Mouse (Mus musculus): ENCODE results near the gene Gab2. TPM values are rescaled to one million over a fixed set of nuclear protein-coding genes. Genes with fewer than 3 reads are reported as not detected.

The Gab2 gene
- total and polyA plus RNA-seq, 3 experiments: 0.12 to 0.50 (median 0.30) TPM

DNA sequence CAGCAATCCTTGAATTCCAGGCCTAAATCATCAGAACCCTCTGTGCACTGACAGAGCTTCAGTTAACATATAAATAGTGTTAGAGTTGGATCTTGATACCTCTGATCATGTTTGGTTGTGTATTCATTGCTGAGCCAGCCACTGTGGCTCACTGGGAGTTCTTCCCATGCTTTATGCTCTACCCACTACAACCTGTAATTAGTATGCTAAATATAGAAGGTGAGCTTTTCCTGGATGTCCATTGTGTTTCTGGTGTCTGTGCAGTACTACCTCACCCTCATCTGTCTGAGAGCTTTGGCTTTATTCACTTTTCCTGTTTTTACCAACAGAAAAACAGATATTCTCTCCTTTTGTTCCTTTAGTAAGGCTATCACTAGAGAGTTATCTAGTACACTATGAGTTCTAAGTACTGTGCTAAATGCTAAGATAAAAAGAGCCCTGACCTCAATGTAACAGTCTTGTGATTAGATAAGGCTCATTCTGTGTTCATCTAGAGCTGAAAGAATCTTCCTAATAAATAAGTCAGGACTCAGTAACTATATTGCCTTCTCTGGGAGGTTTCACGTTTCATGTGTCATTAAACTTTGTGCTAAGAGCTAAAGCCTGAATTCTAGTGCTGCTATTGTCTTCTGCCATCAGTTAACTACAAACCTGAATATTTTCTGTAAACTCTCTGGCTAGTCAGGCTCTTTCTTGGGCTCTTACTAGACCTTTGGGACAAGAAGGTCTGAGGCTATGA, 127.6 kb downstream of the Gab2 start:
- H3K27ac ChIP-seq (ENCODE audit: insufficient read depth, low read depth): no peak overlapping the region
- H3K4me2 ChIP-seq (ENCODE audit: insufficient read depth, low read depth, poor library complexity, severe bottlenecking): no peak overlapping the region
- dilution Hi-C loops (cut with MboI; ENCODE audit: extremely low pct_ligation_motif_present, extremely low pct_unique_long_range_greater_than_20kb, low sequenced_read_pairs): no loop called here
- H3K79me2 ChIP-seq (replicated peaks; ENCODE audit: control insufficient read depth, extremely low read depth, insufficient read depth, poor library complexity, severe bottlenecking): no peaks in the 10 kb centered on the region
- H3K4me3 ChIP-seq (replicated peaks in 1 of 3; ENCODE audit: low read depth in 2 of 3, low read length in 2 of 3, poor library complexity in 1 of 3): no peak overlapping the region
- H3K9ac ChIP-seq (ENCODE audit: insufficient read depth, low read depth): no peak overlapping the region
- no peaks in the 10 kb centered on the region for H3K36me3 ChIP-seq (replicated peaks in 1 of 2; ENCODE audit: control insufficient read depth in 1 of 2, insufficient read depth in 1 of 2, low read length in 1 of 2)
- in situ Hi-C loops (cut with MboI; ENCODE audit: low pct_ligation_motif_present, low pct_unique_long_range_greater_than_20kb, low sequenced_read_pairs): no loop called here
- TF ChIP-seq TBP (conservative IDR thresholded peaks at IDR 0.05; ENCODE audit: low read depth, low read length): no peak
- no peak for TF ChIP-seq USF1 (IDR thresholded peaks at IDR 0.05; ENCODE audit: low read depth, low read length)
- TF ChIP-seq MYC (IDR thresholded peaks at IDR 0.05; ENCODE audit: low read depth, low read length): no peak
- TF ChIP-seq POLR2A (IDR thresholded peaks at IDR 0.05; ENCODE audit: low read depth, low read length): no peak
- TF ChIP-seq IRF4 (IDR thresholded peaks at IDR 0.05; ENCODE audit: low read depth, low read length): no peak
- no peak for TF ChIP-seq ETS1 (conservative IDR thresholded peaks at IDR 0.05; ENCODE audit: low read depth, low read length)
- no peak for TF ChIP-seq EP300 (IDR thresholded peaks at IDR 0.05; ENCODE audit: low read length)
- TF ChIP-seq CTCF (conservative IDR thresholded peaks at IDR 0.05 in 1 of 2, IDR thresholded peaks at IDR 0.05 in 1 of 2; ENCODE audit: low read depth in 2 of 2, low read length in 2 of 2): no peak
- no peak for TF ChIP-seq MAX (IDR thresholded peaks at IDR 0.05; ENCODE audit: low read length)
- no peak for TF ChIP-seq RAD21 (IDR thresholded peaks at IDR 0.05; ENCODE audit: low read depth, low read length)
- TF ChIP-seq ZMIZ1 (IDR thresholded peaks at IDR 0.05; ENCODE audit: low read depth, low read length): no peak
- TF ChIP-seq SMC3 (IDR thresholded peaks at IDR 0.05; ENCODE audit: low read depth, low read length): no peak
- no peak for DNase-seq (ENCODE audit: extremely low read depth)
- no peaks in the 10 kb centered on the region for H3K27me3 ChIP-seq (replicated peaks)
- peaks cover 2 to 20% of the 10 kb centered on the region in 2 experiments; a peak in 2 of 4 replicates for H3K4me1 ChIP-seq (ENCODE audit: control insufficient read depth in 1 of 2, insufficient read depth in 2 of 2)
- H3K9me3 ChIP-seq (replicated peaks; ENCODE audit: low read length): no peaks in the 10 kb centered on the region

DNA sequence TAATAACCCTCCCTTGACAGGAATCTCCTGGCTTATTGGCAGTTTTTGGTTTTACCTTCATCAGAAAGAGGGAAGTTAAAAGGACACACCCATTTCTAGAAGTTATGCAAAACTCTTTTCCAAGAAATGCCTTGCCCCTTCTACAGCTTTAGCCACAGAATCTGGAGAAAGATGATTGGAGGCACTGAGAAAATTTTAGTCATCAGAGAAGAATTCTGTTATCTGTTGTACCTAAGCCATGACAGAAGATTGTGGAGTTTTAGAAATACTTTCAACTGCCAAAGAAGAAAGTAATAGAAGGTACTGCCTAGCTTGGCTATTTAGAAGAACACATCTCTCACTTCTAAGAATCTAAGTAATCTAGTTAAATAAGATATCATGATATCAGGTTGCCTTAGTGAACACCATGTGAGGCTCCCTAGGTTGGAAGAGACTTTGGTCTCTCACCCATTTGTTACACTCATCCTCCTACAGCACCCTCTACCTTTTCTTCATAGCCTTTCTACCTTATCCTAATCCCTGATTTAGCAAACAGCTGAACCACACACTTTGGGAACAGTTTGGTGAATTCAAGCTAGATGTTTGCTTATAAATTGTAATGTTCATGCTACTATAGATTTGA, 128.8 kb downstream of the Gab2 start:
- Histone ChIP-seq H3K27ac (ENCODE audit: insufficient read depth, low read depth) (no peak overlapping the region), H3K36me3 (replicated peaks in 1 of 2; ENCODE audit: control insufficient read depth in 1 of 2, insufficient read depth in 1 of 2, low read length in 1 of 2) (no peaks in the 10 kb centered on the region), H3K4me3 (replicated peaks in 1 of 3; ENCODE audit: low read depth in 2 of 3, low read length in 2 of 3, poor library complexity in 1 of 3) (no peak overlapping the region), H3K4me2 (ENCODE audit: insufficient read depth, low read depth, poor library complexity, severe bottlenecking) (no peak overlapping the region), H3K79me2 (replicated peaks; ENCODE audit: control insufficient read depth, extremely low read depth, insufficient read depth, poor library complexity, severe bottlenecking) (no peaks in the 10 kb centered on the region), H3K27me3 (replicated peaks) (no peaks in the 10 kb centered on the region), H3K9ac (ENCODE audit: insufficient read depth, low read depth) (no peak overlapping the region), H3K9me3 (replicated peaks; ENCODE audit: low read length) (no peaks in the 10 kb centered on the region), H3K4me1 (ENCODE audit: control insufficient read depth in 1 of 2, insufficient read depth in 2 of 2) (peaks cover 2 to 20% of the 10 kb centered on the region in 2 experiments; a peak in 2 of 4 replicates)
- dilution Hi-C loops (cut with MboI; ENCODE audit: extremely low pct_ligation_motif_present, extremely low pct_unique_long_range_greater_than_20kb, low sequenced_read_pairs): no loop called here
- in situ Hi-C loops (cut with MboI; ENCODE audit: low pct_ligation_motif_present, low pct_unique_long_range_greater_than_20kb, low sequenced_read_pairs): no loop called here
- TF ChIP-seq TCF12 (IDR thresholded peaks at IDR 0.05; ENCODE audit: low read depth, low read length) (no peak), ELF1 (IDR thresholded peaks at IDR 0.05; ENCODE audit: low read depth, low read length) (no peak)
- DNase-seq (ENCODE audit: extremely low read depth): peak; percentile 31
